ENCODE assay signal across 10 mouse cellular contexts in the genomic region with DNA sequence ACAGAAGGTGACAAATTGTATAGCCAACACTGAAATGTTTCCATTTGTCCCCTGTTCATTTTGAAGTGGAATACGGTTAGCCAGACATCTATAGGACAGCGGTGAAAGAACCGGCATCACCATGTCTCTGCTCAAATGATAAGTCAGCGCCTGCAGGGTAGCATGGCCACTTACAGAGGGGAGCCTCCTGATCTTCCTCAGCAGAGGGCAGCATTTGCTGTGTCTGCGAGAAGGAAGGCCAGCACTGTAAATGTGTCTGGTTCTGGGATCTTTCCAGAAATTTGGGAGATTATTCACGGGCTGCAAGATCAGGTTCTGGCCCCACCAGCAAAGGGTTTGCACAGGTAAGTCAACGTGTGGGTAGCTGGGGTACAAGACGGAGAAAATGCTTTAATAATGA. TPM values are rescaled to one million over a fixed set of nuclear protein-coding genes. Genes with fewer than 3 reads are reported as not detected.
A peak's percentile ranks its signal among the peaks of the same experiment; 100 is the strongest.
DNase-seq lines count a peak whose midpoint lies in the region; ATAC-seq and TF ChIP-seq lines count a peak whose summit lies in the region.
"Had no signal": no experiment of that assay in that cellular context is flagged by ENCODE, and none has a peak within 500 bp of the region (broad histone marks: within the 10 kb centered on the region; RNA-seq: fewer than 3 reads in every experiment).

No protein-coding gene starts in this region.

- no peak for TF ChIP-seq POLR2A in heart, adult 2 months (IDR thresholded peaks at IDR 0.05; ENCODE audit: insufficient read depth, low read depth, low read length)
- no peak for TF ChIP-seq POLR2A in brain, embryonic 14.5 days (IDR thresholded peaks at IDR 0.05; ENCODE audit: borderline replicate concordance, extremely low read depth, insufficient read depth, insufficient read length, poor library complexity, severe bottlenecking)

- H3K4me2 ChIP-seq in neural tube, embryonic 11.5 days (ENCODE audit: low read depth) = no peak overlapping the region
- H3K4me2 ChIP-seq in neural tube, embryonic 15.5 days = no peak overlapping the region
- no peak overlapping the region for H3K4me2 ChIP-seq in lung, embryonic 14.5 days
- H3K4me2 ChIP-seq: heart, embryonic 13.5 days had no signal

- ATAC-seq in neural tube, embryonic 11.5 days (ENCODE audit: insufficient read depth, low FRiP score, low TSS enrichment) = no peak
- no peak for ATAC-seq in neural tube, embryonic 15.5 days (ENCODE audit: low FRiP score)
- ATAC-seq in lung, embryonic 14.5 days (ENCODE audit: insufficient read depth) = no peak
- ATAC-seq in inflammation-experienced regulatory T-cells, adult 6 months = no peak

- no peak overlapping the region for H3K9ac ChIP-seq in heart, adult 2 months (ENCODE audit: low read depth, low read length)
- no peak overlapping the region for H3K9ac ChIP-seq in neural tube, embryonic 11.5 days (ENCODE audit: low read length)
- no peak overlapping the region for H3K9ac ChIP-seq in neural tube, embryonic 15.5 days (replicated peaks)
- H3K9ac ChIP-seq in lung, embryonic 14.5 days = no peak overlapping the region
- H3K9ac ChIP-seq: heart, embryonic 13.5 days had no signal

- H3K36me3 ChIP-seq in heart, adult 2 months (ENCODE audit: control insufficient read depth, insufficient read depth, low read length) = no peaks in the 10 kb centered on the region
- H3K36me3 ChIP-seq in heart, embryonic 10.5 days = peaks cover 5% of the 10 kb centered on the region; the same call in 1 of the 2 replicates
- no peaks in the 10 kb centered on the region for H3K36me3 ChIP-seq in neural tube, embryonic 11.5 days (ENCODE audit: control insufficient read depth, insufficient read depth, low read length)
- H3K36me3 ChIP-seq in neural tube, embryonic 15.5 days = no peaks in the 10 kb centered on the region
- no peaks in the 10 kb centered on the region for H3K36me3 ChIP-seq in lung, embryonic 14.5 days (ENCODE audit: insufficient read depth)

- TF ChIP-seq CTCF in heart, adult 2 months (IDR thresholded peaks at IDR 0.05) = peak; percentile 60
- TF ChIP-seq CTCF in brain, embryonic 14.5 days (IDR thresholded peaks at IDR 0.05; ENCODE audit: borderline replicate concordance, extremely low read depth, insufficient read depth, insufficient read length) = peak; percentile 76
- peak; percentile 67 for TF ChIP-seq CTCF in lung, embryonic 14.5 days (IDR thresholded peaks at IDR 0.05; ENCODE audit: low read depth)

- no peaks in the 10 kb centered on the region for H3K27me3 ChIP-seq in heart, adult 2 months (ENCODE audit: control insufficient read depth, insufficient read depth, low read length)
- H3K27me3 ChIP-seq in heart, embryonic 10.5 days (ENCODE audit: insufficient read depth, poor library complexity, severe bottlenecking) = no peaks in the 10 kb centered on the region
- no peaks in the 10 kb centered on the region for H3K27me3 ChIP-seq in neural tube, embryonic 11.5 days (ENCODE audit: control insufficient read depth, insufficient read depth, low read length)
- H3K27me3 ChIP-seq in neural tube, embryonic 15.5 days (replicated peaks) = no peaks in the 10 kb centered on the region; the same call in 1 of the 2 replicates
- H3K27me3 ChIP-seq in lung, embryonic 14.5 days (ENCODE audit: insufficient read depth, low read length) = no peaks in the 10 kb centered on the region
- H3K27me3 ChIP-seq: heart, embryonic 13.5 days had no signal

- H3K79me2 ChIP-seq in heart, adult 2 months (replicated peaks; ENCODE audit: control insufficient read depth, insufficient read depth, low read length) = no peaks in the 10 kb centered on the region

- H3K9me3 ChIP-seq in heart, embryonic 10.5 days = no peaks in the 10 kb centered on the region
- no peaks in the 10 kb centered on the region for H3K9me3 ChIP-seq in neural tube, embryonic 11.5 days (ENCODE audit: control insufficient read depth, low read length)
- no peaks in the 10 kb centered on the region for H3K9me3 ChIP-seq in neural tube, embryonic 15.5 days (replicated peaks)
- H3K9me3 ChIP-seq in lung, embryonic 14.5 days (ENCODE audit: low read depth, low read length) = no peaks in the 10 kb centered on the region
- H3K9me3 ChIP-seq: heart, embryonic 13.5 days had no signal

- TF ChIP-seq EP300 in heart, adult 2 months (IDR thresholded peaks at IDR 0.05; ENCODE audit: insufficient read depth, low read depth, low read length) = no peak

- intact Hi-C loops in heart, adult 2 months (cut with DNase I) = loop anchor here (5.0 kb wide), 1 partner anchor 310 kb away; no protein-coding TSS in a partner anchor

- H3K4me1 ChIP-seq in heart, adult 2 months (ENCODE audit: control insufficient read depth, insufficient read depth, low read length) = no peaks in the 10 kb centered on the region
- no peaks in the 10 kb centered on the region for H3K4me1 ChIP-seq in heart, embryonic 10.5 days
- no peaks in the 10 kb centered on the region for H3K4me1 ChIP-seq in neural tube, embryonic 11.5 days (ENCODE audit: control insufficient read depth, insufficient read depth, low read length)
- no peaks in the 10 kb centered on the region for H3K4me1 ChIP-seq in neural tube, embryonic 15.5 days
- H3K4me1 ChIP-seq in lung, embryonic 14.5 days (ENCODE audit: insufficient read depth) = no peaks in the 10 kb centered on the region
- H3K4me1 ChIP-seq: heart, embryonic 13.5 days had no signal

- no peak overlapping the region for H3K4me3 ChIP-seq in heart, adult 2 months
- H3K4me3 ChIP-seq in heart, embryonic 10.5 days = no peak overlapping the region
- H3K4me3 ChIP-seq in neural tube, embryonic 11.5 days (ENCODE audit: low read depth, low read length) = no peak overlapping the region
- H3K4me3 ChIP-seq in neural tube, embryonic 15.5 days (replicated peaks) = no peak overlapping the region
- H3K4me3 ChIP-seq in lung, embryonic 14.5 days (ENCODE audit: low read depth, low read length) = no peak overlapping the region
- H3K4me3 ChIP-seq: heart, embryonic 13.5 days had no signal

- WGBS in heart, adult 2 months = 70% methylated on average over 8 of the region's 8 CpGs
- WGBS in heart, embryonic 10.5 days = 60% methylated on average over 8 of the region's 8 CpGs
- 72% methylated on average over 8 of the region's 8 CpGs for WGBS in neural tube, embryonic 11.5 days
- WGBS in neural tube, embryonic 15.5 days = 72% methylated on average over 8 of the region's 8 CpGs
- 62% methylated on average over 8 of the region's 8 CpGs for WGBS in lung, embryonic 14.5 days

- no peak overlapping the region for H3K27ac ChIP-seq in heart, adult 2 months
- H3K27ac ChIP-seq in heart, embryonic 10.5 days = no peak overlapping the region
- no peak overlapping the region for H3K27ac ChIP-seq in neural tube, embryonic 11.5 days (ENCODE audit: low read depth, low read length)
- H3K27ac ChIP-seq in neural tube, embryonic 15.5 days (replicated peaks) = no peak overlapping the region
- H3K27ac ChIP-seq in lung, embryonic 14.5 days (ENCODE audit: low read depth) = no peak overlapping the region
- H3K27ac ChIP-seq: heart, embryonic 13.5 days; macrophage had no signal

- DNase-seq in heart, adult 2 months = no peak
- no peak for DNase-seq in heart, embryonic 10.5 days (ENCODE audit: low spot score)
- DNase-seq in neural tube, embryonic 11.5 days (ENCODE audit: low spot score) = peak; percentile 62
- peak; percentile 82 for DNase-seq in brain, embryonic 14.5 days (ENCODE audit: low read depth)
- peak; percentile 70 for DNase-seq in lung, embryonic 14.5 days
- no peak for DNase-seq in natural killer cell, adult 2 months (ENCODE audit: low spot score in 2 of 2)

RNA-seq across cellular contexts. Expression of a gene that starts 51.0 kb away (rescaled TPM):
- total RNA-seq in heart, adult 2 months (2021) = 10 to 100 TPM; 72.5 to 89.5 TPM
- polyA plus RNA-seq in heart, adult 2 months (2012; rRNA removed) = 26.7 and 32.7 TPM in 2 replicates
- 3.4 and 4.3 TPM in 2 replicates for polyA plus RNA-seq in heart, embryonic 10.5 days (2016; fragmentation: Nextera tagmentation; extraction: Ambion mirVana)
- 3.9 and 4.9 TPM in 2 replicates for polyA plus RNA-seq in neural tube, embryonic 11.5 days (2014; fragmentation: Nextera tagmentation; extraction: Ambion mirVana)
- polyA plus RNA-seq in neural tube, embryonic 15.5 days (2015; fragmentation: Nextera tagmentation; extraction: Ambion mirVana) = 4.6 and 6.2 TPM in 2 replicates
- 9.5 and 14.6 TPM in 2 replicates for polyA plus RNA-seq in brain, embryonic 14.5 days (2012; rRNA removed)
- 9.0 and 9.4 TPM in 2 replicates for polyA plus RNA-seq in lung, embryonic 14.5 days (2014; fragmentation: Nextera tagmentation; extraction: Ambion mirVana)
- 10 to 100 TPM in 1 of 3 experiments, 1 to 10 TPM in 2; 6.6 to 11.9 (median 9.2) TPM for polyA plus RNA-seq in inflammation-experienced regulatory T-cells, adult 6 months (2017; shearing (Covaris generic))

Comparison
In these comparisons a context has a peak if more than half of its experiments do, and no peak if none do; other contexts are left out.
1. DNase-seq: peak in neural tube, embryonic 11.5 days (single experiment), brain, embryonic 14.5 days (single experiment) and lung, embryonic 14.5 days (single experiment); none in heart, adult 2 months (0 of 2), heart, embryonic 10.5 days (single experiment) and natural killer cell, adult 2 months (0 of 2).
2. Peak in every context shown above with its lines, with median percentiles within 50 percentile points of each other: CTCF ChIP-seq.